Mouse (Mus musculus) fat pad, adult 2 months (tissue): ENCODE measurements around the gene Lap3.
A peak's percentile ranks its signal among the peaks of the same experiment; 100 is the strongest.

Source experiments
- DNase-seq: peaks from one replicate; pipeline ENCODE4 v3.0.0-alpha.2; 2011; ENCODE audit warnings: low read depth, low spot score; ENCODE audit errors: extremely low read depth

Lap3 gene

GRCm38 (mm10) chr5:45493191-45494092 lies at the start of gene Lap3:
Lap3 (plus strand) TSS chr5:45493374.
- DNase-seq = no peak

- no peak for DNase-seq
Measured at GRCm38 (mm10) chr5:45444130-45444832, 48.9 kb upstream of the Lap3 start.

GRCm38 (mm10) chr5:45448676-45449075 lies 44.5 kb upstream of the Lap3 start:
- no peak for DNase-seq

- no peak for DNase-seq
Measured at GRCm38 (mm10) chr5:45449206-45449605, 44.0 kb upstream of the Lap3 start.

GRCm38 (mm10) chr5:45449831-45450716 lies 43.1 kb upstream of the Lap3 start, which contains the start of gene Qdpr:
Qdpr (minus strand) TSS chr5:45450236.
- DNase-seq = peak; percentile 92

GRCm38 (mm10) chr5:45453451-45453850 lies 39.7 kb upstream of the Lap3 start, which contains the start of gene Clrn2:
Clrn2 (plus strand) TSS chr5:45453751.
- DNase-seq = no peak

- DNase-seq = no peak
Measured at GRCm38 (mm10) chr5:45454456-45454855, 38.7 kb upstream of the Lap3 start.

- no peak for DNase-seq
Measured at GRCm38 (mm10) chr5:45472880-45473450, 20.2 kb upstream of the Lap3 start.

- DNase-seq = no peak
Measured at GRCm38 (mm10) chr5:45473521-45473920, 19.7 kb upstream of the Lap3 start.

GRCm38 (mm10) chr5:45474215-45474614 lies 19.0 kb upstream of the Lap3 start:
- DNase-seq = no peak

GRCm38 (mm10) chr5:45474758-45475157 lies 18.4 kb upstream of the Lap3 start:
- DNase-seq = no peak

- DNase-seq = no peak
Measured at GRCm38 (mm10) chr5:45475771-45476170, 17.4 kb upstream of the Lap3 start.

- peak; percentile 74 for DNase-seq
Measured at GRCm38 (mm10) chr5:45476288-45476687, 16.9 kb upstream of the Lap3 start.

- DNase-seq = peak; percentile 98
Measured at GRCm38 (mm10) chr5:45477601-45478000, 15.6 kb upstream of the Lap3 start.

- DNase-seq = no peak
Measured at GRCm38 (mm10) chr5:45480066-45480465, 13.1 kb upstream of the Lap3 start.

GRCm38 (mm10) chr5:45481125-45481524 lies 12.0 kb upstream of the Lap3 start:
- DNase-seq = no peak

GRCm38 (mm10) chr5:45482607-45483006 lies 10.6 kb upstream of the Lap3 start:
- DNase-seq = no peak

GRCm38 (mm10) chr5:45483654-45484053 lies 9.5 kb upstream of the Lap3 start:
- peak; percentile 95 for DNase-seq

GRCm38 (mm10) chr5:45491776-45492175 lies 1.4 kb upstream of the Lap3 start:
- DNase-seq = no peak

- no peak for DNase-seq
Measured at GRCm38 (mm10) chr5:45494093-45494755, 1.1 kb downstream of the Lap3 start.
